Mouse (Mus musculus): ENCODE measurements at regions not wholly inside any gene's neighbourhood (a gene's known extent, or its start where the extent isn't known, plus 50 kb on each side); places are given as distances from the start of the nearest gene placed in this dataset.
"Not testable (repeated sequence)": the region's sequence is repeated elsewhere in the genome, so short reads cannot be mapped to it uniquely, and the experiment has no call there.

GRCm38 (mm10) chr6:14499882-14500281 lies 255.2 kb downstream of the Ppp1r3a start:
- H3K36me3 ChIP-seq (ENCODE audit: control insufficient read depth, insufficient read depth, low read length); H3K9ac ChIP-seq (ENCODE audit: low read length); H3K4me2 ChIP-seq (ENCODE audit: low read depth, severe bottlenecking); ATAC-seq (ENCODE audit: insufficient number of reproducible peaks, low FRiP score, low TSS enrichment, low read depth); H3K9me3 ChIP-seq (ENCODE audit: control insufficient read depth, low read length); H3K27me3 ChIP-seq (ENCODE audit: control insufficient read depth, insufficient read depth, low read length); DNase-seq (ENCODE audit: low spot score); H3K4me3 ChIP-seq (ENCODE audit: low read depth, low read length); H3K27ac ChIP-seq (replicated peaks; ENCODE audit: low read depth, low read length); H3K4me1 ChIP-seq (ENCODE audit: control insufficient read depth, insufficient read depth, low read length): not testable (repeated sequence)
- WGBS: 52% methylated on average over 1 of the region's 1 CpGs

- H3K4me3 ChIP-seq (ENCODE audit: low read depth, low read length); H3K9ac ChIP-seq (ENCODE audit: low read length); DNase-seq (ENCODE audit: low spot score); H3K27ac ChIP-seq (replicated peaks; ENCODE audit: low read depth, low read length); H3K4me2 ChIP-seq (ENCODE audit: low read depth, severe bottlenecking); H3K27me3 ChIP-seq (ENCODE audit: control insufficient read depth, insufficient read depth, low read length); H3K9me3 ChIP-seq (ENCODE audit: control insufficient read depth, low read length); H3K4me1 ChIP-seq (ENCODE audit: control insufficient read depth, insufficient read depth, low read length); H3K36me3 ChIP-seq (ENCODE audit: control insufficient read depth, insufficient read depth, low read length); ATAC-seq (ENCODE audit: insufficient number of reproducible peaks, low FRiP score, low TSS enrichment, low read depth): not testable (repeated sequence)
- WGBS: 84% methylated on average over 3 of the region's 3 CpGs
These were observed 268.4 kb downstream of the Ppp1r3a start for GRCm38 (mm10) chr6:14486642-14487041.

GRCm38 (mm10) chr6:14456394-14456793 lies 298.7 kb downstream of the Ppp1r3a start:
- no peak overlapping the region for H3K4me2 ChIP-seq (ENCODE audit: low read depth, severe bottlenecking)
- H3K27me3 ChIP-seq (ENCODE audit: control insufficient read depth, insufficient read depth, low read length): no peaks in the 10 kb centered on the region
- ATAC-seq (ENCODE audit: insufficient number of reproducible peaks, low FRiP score, low TSS enrichment, low read depth) (no peak), DNase-seq (ENCODE audit: low spot score) (no peak)
- H3K4me3 ChIP-seq (ENCODE audit: low read depth, low read length): no peak overlapping the region
- no peak overlapping the region for H3K27ac ChIP-seq (replicated peaks; ENCODE audit: low read depth, low read length)
- no peaks in the 10 kb centered on the region; the same call in 1 of the 2 replicates for H3K9me3 ChIP-seq (ENCODE audit: control insufficient read depth, low read length)
- WGBS: 78% methylated on average over 1 of the region's 1 CpGs
- H3K9ac ChIP-seq (ENCODE audit: low read length): no peak overlapping the region
- no peaks in the 10 kb centered on the region for H3K36me3 ChIP-seq (ENCODE audit: control insufficient read depth, insufficient read depth, low read length)
- no peaks in the 10 kb centered on the region for H3K4me1 ChIP-seq (ENCODE audit: control insufficient read depth, insufficient read depth, low read length)

GRCm38 (mm10) chr6:14453321-14453720 lies 301.8 kb downstream of the Ppp1r3a start:
- H3K27ac ChIP-seq (replicated peaks; ENCODE audit: low read depth, low read length); H3K36me3 ChIP-seq (ENCODE audit: control insufficient read depth, insufficient read depth, low read length); H3K4me3 ChIP-seq (ENCODE audit: low read depth, low read length); DNase-seq (ENCODE audit: low spot score); H3K9me3 ChIP-seq (ENCODE audit: control insufficient read depth, low read length); H3K9ac ChIP-seq (ENCODE audit: low read length); H3K27me3 ChIP-seq (ENCODE audit: control insufficient read depth, insufficient read depth, low read length); H3K4me2 ChIP-seq (ENCODE audit: low read depth, severe bottlenecking); H3K4me1 ChIP-seq (ENCODE audit: control insufficient read depth, insufficient read depth, low read length); ATAC-seq (ENCODE audit: insufficient number of reproducible peaks, low FRiP score, low TSS enrichment, low read depth): not testable (repeated sequence)
- 88% methylated on average over 3 of the region's 3 CpGs for WGBS

- no peak overlapping the region for H3K27ac ChIP-seq (replicated peaks; ENCODE audit: low read depth, low read length)
- DNase-seq (ENCODE audit: low spot score): no peak
- ATAC-seq (ENCODE audit: insufficient number of reproducible peaks, low FRiP score, low TSS enrichment, low read depth): no peak
- no peaks in the 10 kb centered on the region for H3K27me3 ChIP-seq (ENCODE audit: control insufficient read depth, insufficient read depth, low read length)
- WGBS: 95% methylated on average over 1 of the region's 1 CpGs
- H3K9me3 ChIP-seq (ENCODE audit: control insufficient read depth, low read length): no peaks in the 10 kb centered on the region
- H3K4me1 ChIP-seq (ENCODE audit: control insufficient read depth, insufficient read depth, low read length): no peaks in the 10 kb centered on the region
- no peak overlapping the region for H3K4me3 ChIP-seq (ENCODE audit: low read depth, low read length)
- H3K4me2 ChIP-seq (ENCODE audit: low read depth, severe bottlenecking): no peak overlapping the region
- H3K36me3 ChIP-seq (ENCODE audit: control insufficient read depth, insufficient read depth, low read length): no peaks in the 10 kb centered on the region
- no peak overlapping the region for H3K9ac ChIP-seq (ENCODE audit: low read length)
These were observed 323.3 kb downstream of the Ppp1r3a start for GRCm38 (mm10) chr6:14431751-14432150.

- no peaks in the 10 kb centered on the region for H3K4me1 ChIP-seq (ENCODE audit: control insufficient read depth, insufficient read depth, low read length)
- WGBS: 56% methylated on average over 4 of the region's 4 CpGs
- no peaks in the 10 kb centered on the region for H3K27me3 ChIP-seq (ENCODE audit: control insufficient read depth, insufficient read depth, low read length)
- ATAC-seq (ENCODE audit: insufficient number of reproducible peaks, low FRiP score, low TSS enrichment, low read depth): no peak
- H3K9me3 ChIP-seq (ENCODE audit: control insufficient read depth, low read length): no peaks in the 10 kb centered on the region
- H3K4me3 ChIP-seq (ENCODE audit: low read depth, low read length): no peak overlapping the region
- no peak overlapping the region for H3K27ac ChIP-seq (replicated peaks; ENCODE audit: low read depth, low read length)
- H3K4me2 ChIP-seq (ENCODE audit: low read depth, severe bottlenecking): no peak overlapping the region
- no peak overlapping the region for H3K9ac ChIP-seq (ENCODE audit: low read length)
- H3K36me3 ChIP-seq (ENCODE audit: control insufficient read depth, insufficient read depth, low read length): no peaks in the 10 kb centered on the region
- DNase-seq (ENCODE audit: low spot score): no peak
These were observed 345.3 kb downstream of the Ppp1r3a start for GRCm38 (mm10) chr6:14409772-14410171.

- no peaks in the 10 kb centered on the region for H3K4me1 ChIP-seq (ENCODE audit: control insufficient read depth, insufficient read depth, low read length)
- H3K36me3 ChIP-seq (ENCODE audit: control insufficient read depth, insufficient read depth, low read length): no peaks in the 10 kb centered on the region
- no peak overlapping the region for H3K4me3 ChIP-seq (ENCODE audit: low read depth, low read length)
- ATAC-seq (ENCODE audit: insufficient number of reproducible peaks, low FRiP score, low TSS enrichment, low read depth) (no peak), DNase-seq (ENCODE audit: low spot score) (no peak)
- no peaks in the 10 kb centered on the region for H3K9me3 ChIP-seq (ENCODE audit: control insufficient read depth, low read length)
- no peak overlapping the region for H3K4me2 ChIP-seq (ENCODE audit: low read depth, severe bottlenecking)
- no peak overlapping the region for H3K27ac ChIP-seq (replicated peaks; ENCODE audit: low read depth, low read length)
- H3K27me3 ChIP-seq (ENCODE audit: control insufficient read depth, insufficient read depth, low read length): no peaks in the 10 kb centered on the region
- H3K9ac ChIP-seq (ENCODE audit: low read length): no peak overlapping the region
- WGBS: 63% methylated on average over 1 of the region's 1 CpGs
These were observed 347.3 kb downstream of the Ppp1r3a start for GRCm38 (mm10) chr6:14407754-14408153.

GRCm38 (mm10) chr6:14358280-14358679 lies 396.8 kb downstream of the Ppp1r3a start:
- H3K4me2 ChIP-seq (ENCODE audit: low read depth, severe bottlenecking): no peak overlapping the region
- no peak overlapping the region for H3K27ac ChIP-seq (replicated peaks; ENCODE audit: low read depth, low read length)
- H3K9ac ChIP-seq (ENCODE audit: low read length): no peak overlapping the region
- no peaks in the 10 kb centered on the region for H3K27me3 ChIP-seq (ENCODE audit: control insufficient read depth, insufficient read depth, low read length)
- H3K4me1 ChIP-seq (ENCODE audit: control insufficient read depth, insufficient read depth, low read length): no peaks in the 10 kb centered on the region
- no peaks in the 10 kb centered on the region for H3K9me3 ChIP-seq (ENCODE audit: control insufficient read depth, low read length)
- no peak for ATAC-seq (ENCODE audit: insufficient number of reproducible peaks, low FRiP score, low TSS enrichment, low read depth)
- DNase-seq (ENCODE audit: low spot score): no peak
- WGBS: 88% methylated on average over 5 of the region's 5 CpGs
- H3K36me3 ChIP-seq (ENCODE audit: control insufficient read depth, insufficient read depth, low read length): no peaks in the 10 kb centered on the region
- H3K4me3 ChIP-seq (ENCODE audit: low read depth, low read length): no peak overlapping the region
